Mouse (Mus musculus): ENCODE results near the gene Fam214b.

Fam214b gene

GRCm38 (mm10) chr4:43038567-43039495, 7.2 kb downstream of the Fam214b start:
- DNase-seq: peak; percentile 28

DNA sequence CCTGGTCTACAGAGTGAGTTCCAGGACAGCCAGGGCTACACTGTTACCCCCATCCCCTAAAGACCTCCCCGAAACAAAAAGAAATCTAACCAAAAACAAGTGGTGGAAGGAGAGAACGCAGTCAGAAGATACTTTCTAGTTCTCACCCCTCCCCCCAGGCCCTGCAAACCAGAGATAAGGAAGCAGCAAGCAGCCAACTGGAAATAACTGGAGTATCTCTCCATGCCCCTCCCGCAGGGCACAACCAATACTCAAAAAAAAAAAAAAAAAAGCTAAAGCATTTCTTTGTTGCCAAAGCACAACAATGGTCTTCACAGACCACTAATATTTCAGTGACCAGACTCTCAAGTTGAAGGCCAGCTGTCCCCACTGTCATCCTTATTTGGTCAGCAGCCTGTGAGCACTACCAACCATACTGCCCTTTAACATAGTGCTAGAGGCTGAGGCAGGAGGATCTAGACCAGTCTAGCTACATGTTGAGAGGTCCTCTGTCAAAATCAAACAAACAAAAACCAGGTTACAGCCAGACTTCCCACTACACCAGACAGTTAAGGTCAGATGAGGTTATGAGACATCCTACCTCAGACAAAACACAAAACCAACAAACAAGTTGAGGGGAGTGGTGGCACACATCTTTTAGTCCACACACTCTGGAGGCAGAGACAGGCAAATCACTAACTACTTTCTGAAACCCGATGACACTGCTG, 8.0 kb downstream of the Fam214b start:
- no peak for DNase-seq

- DNase-seq: no peak
Measured at GRCm38 (mm10) chr4:43036356-43036755, 9.7 kb downstream of the Fam214b start.

DNA sequence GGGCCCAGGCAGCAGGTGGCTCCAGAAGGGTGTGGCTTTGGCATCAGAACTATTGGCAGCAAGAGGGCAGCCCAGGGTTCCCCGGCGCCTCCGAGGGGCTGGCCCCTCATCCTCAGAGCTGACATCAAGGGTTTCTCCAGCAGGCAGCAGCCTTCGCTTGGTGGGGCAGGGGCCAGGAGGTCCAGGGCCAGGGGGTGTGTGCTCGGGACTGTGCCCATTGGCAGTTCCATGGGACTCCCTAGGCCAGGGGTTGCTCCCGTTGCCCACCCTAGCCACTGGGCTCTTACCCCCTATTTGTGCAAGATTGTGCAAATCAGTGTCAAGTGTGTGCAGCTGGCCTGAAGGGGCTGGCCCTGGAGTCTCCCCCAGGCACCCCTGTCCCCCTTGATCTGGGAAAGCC, 10.2 kb downstream of the Fam214b start:
- no peak for DNase-seq

- no peak for DNase-seq
Measured at GRCm38 (mm10) chr4:43033481-43033880, 12.5 kb downstream of the Fam214b start.

DNA sequence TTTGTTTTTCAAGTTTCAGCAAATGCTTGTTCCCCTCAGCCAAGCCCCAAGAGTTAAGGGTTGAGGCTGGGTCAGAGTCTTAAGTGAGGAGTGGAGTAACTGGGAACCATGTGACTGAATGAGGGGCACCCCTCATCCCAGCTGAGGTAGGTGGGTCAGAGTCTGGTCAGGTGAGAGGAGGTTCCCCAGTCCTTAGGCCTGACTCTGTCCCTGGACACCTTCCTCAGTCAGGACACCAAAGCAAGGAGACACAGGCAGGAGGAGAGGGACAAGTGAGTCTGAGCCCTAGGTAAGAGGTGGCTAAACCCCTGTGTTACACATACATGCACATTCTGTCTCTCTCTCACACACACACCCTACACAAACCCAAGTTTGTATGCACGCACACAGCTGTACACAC, 13.5 kb downstream of the Fam214b start:
- DNase-seq: no peak

DNA sequence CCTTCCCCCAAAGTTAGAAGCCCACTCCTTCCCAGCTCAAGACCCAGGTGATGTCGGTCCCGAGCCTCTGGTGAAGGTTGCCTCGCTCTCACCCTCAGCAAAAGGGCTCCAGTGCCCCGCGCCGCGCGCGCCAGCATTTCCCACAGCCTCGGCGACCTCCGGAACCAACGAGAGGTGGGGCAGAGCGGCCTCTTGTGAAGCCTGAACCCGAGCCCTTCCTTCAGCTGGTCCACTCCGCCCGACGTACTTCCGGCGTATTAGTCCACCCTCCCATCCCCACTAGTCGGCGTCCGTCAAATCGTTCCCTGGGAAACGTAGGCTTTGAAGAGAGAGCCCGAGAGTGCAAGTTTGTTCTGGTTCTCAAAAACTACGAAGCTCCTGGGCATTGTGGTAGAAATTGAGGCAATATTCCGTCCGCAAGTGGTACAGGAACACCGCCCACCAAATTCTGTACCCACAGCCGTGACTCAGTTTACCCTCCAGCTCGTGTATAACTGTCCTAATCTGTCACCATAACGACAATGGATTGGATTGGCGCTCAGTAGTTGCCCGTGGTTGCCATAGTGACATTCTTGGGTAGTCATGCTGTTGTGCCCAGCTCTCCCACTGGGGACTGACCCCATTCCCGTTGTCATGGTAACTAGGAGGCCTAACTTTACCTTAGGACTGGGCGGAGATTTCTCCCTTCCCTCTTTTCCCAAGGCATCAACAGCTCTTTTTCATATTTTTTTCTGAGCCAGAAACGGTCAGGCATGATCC, 14.6 kb downstream of the Fam214b start, which contains the start of gene Stoml2:
Gene Stoml2, minus strand, starts transcription at position 474 of the 759 bp plus-strand sequence.
- DNase-seq: peak; percentile 92

- DNase-seq: no peak
Measured at GRCm38 (mm10) chr4:43030780-43031230, 15.2 kb downstream of the Fam214b start.

DNA sequence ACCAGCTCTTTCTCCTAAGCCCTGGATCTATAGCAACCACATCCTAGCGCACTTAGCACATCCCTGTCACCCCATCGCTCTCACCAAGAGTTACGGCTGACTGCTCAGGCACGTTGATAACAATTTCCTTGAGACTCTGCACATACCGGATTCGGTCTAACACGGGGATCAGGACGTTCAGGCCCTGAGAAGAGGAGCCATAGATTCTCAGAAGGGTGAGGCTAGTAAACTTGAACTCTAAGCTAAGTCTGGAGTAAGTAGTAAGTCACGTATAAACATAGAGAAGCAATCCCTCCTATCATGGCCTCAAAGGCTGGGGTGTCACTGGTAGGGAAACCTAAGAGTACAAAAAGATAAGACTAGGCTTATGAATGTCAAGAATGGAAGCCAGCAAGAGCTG, 15.7 kb downstream of the Fam214b start:
- no peak for DNase-seq

DNA sequence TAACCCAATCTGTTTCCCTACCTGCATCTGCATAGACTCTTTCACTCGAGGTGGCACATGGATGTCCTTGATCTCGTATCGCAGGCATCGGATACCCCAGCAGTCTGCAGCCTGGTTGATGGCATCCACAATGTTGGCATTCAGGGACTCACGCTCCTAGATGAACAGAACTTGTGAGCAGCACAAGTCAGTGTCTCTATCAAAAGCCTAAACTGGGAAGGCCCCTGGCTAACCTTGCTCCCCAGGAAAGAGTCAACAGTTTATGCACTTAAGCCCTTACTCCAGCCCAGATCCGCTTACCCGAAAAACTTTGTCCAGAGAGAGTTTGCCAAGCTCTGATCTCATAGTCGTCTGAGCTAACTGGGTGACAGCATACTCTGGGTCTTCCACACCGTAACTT, 16.3 kb downstream of the Fam214b start:
- no peak for DNase-seq

DNA sequence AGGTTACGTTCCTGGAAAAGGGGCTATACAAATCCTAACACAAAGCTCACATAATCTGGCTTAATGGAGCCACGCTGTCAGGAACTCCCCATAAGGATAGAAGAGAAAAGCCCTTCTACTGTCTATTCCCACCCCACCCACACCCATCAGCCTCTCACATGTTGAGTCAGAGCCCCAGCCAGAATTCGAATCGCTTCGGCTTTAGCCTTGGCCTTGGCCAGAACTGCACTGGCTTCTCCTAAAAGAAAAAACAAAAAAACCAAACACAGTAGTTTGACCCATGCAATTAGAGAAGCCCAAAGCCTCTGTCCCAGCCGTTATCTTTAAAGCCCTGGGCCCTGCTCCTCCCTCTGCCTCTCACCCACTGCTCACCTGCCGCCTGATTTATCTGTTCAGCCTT, 16.9 kb downstream of the Fam214b start:
- no peak for DNase-seq

GRCm38 (mm10) chr4:43025084-43025960, 20.7 kb downstream of the Fam214b start, which contains the start of gene Pigo:
Gene Pigo (minus strand): TSS chr4:43025819.
- DNase-seq: peak; percentile 98

GRCm38 (mm10) chr4:43024673-43025072, 21.3 kb downstream of the Fam214b start:
- no peak for DNase-seq

GRCm38 (mm10) chr4:43021341-43021740, 24.7 kb downstream of the Fam214b start:
- DNase-seq: no peak

- no peak for DNase-seq
Measured at GRCm38 (mm10) chr4:43020876-43021275, 25.1 kb downstream of the Fam214b start.

- DNase-seq: no peak
Measured at GRCm38 (mm10) chr4:43019641-43020465, 26.2 kb downstream of the Fam214b start.

GRCm38 (mm10) chr4:43019176-43019575, 26.8 kb downstream of the Fam214b start:
- no peak for DNase-seq

- DNase-seq: no peak
Measured at GRCm38 (mm10) chr4:43018156-43018555, 27.9 kb downstream of the Fam214b start.

GRCm38 (mm10) chr4:43012091-43012490, 33.9 kb downstream of the Fam214b start:
- no peak for DNase-seq

DNA sequence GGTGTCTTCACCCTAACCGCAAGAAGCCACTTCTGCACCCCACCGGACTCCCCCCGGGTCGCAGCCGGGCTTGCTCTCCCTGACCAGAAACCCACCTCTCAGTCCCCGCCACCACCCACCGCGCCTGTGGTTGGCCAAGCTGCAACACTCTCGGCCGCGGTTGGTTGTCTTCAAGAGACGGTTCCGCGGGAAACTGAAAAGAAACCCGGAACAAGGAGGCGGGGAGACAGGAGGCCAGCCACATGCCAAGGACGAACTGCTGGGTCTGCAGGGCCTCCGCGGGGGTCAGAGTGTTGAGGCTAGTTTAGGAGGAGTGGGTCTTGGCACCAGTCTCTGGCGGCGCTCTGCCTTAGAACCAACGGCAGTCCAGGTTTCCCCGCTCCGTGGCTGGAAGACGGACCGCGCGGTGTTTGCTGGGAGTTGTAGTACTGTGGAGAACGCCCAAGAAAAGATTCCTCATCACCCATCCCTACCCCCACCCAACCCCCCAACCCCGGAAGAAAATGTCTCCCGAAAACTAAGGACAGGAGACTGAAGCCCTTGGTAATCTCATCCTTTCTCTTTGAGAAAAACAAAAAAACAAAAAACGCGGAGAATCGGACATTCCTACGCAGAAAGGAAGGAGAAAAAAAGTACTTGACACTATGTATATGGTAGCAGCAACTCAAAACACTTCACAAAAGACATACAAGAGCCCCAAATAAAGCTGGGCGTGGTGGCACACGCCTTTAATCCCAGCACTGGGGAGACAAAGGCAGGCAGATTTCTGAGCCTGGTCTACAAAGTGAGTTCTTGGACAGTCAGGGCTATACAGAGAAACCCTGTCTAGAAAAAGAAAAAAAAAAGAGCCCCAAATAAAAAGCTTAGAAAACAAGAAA, 35.6 kb downstream of the Fam214b start, which contains the start of gene Fancg:
Gene Fancg, minus strand, starts transcription at position 346 of the 878 bp plus-strand sequence.
- DNase-seq: peak; percentile 87

All from kidney, adult 18-20 months (tissue).